Mouse (Mus musculus) midbrain, embryonic 11.5 days (tissue): ENCODE data around the gene Gm17660. TPM values are rescaled to one million over a fixed set of nuclear protein-coding genes. Genes with fewer than 3 reads are reported as not detected.

Experiments
- ATAC-seq: fragments of 200-750 bp; cut with Nextera tagmentation; 2 replicates; pipeline ENCODE4 v1.8.0; 2017; ENCODE audit warnings: moderate TSS enrichment, moderate library complexity; ENCODE audit not compliant: low FRiP score
- DNase-seq: peaks from one replicate; pipeline ENCODE4 v3.0.0; 2015; ENCODE audit warnings: low spot score; ENCODE audit errors: missing footprints
- H3K27ac ChIP-seq: fragments of 300-500 bp; sonication (generic); 2 replicates; pipeline ENCODE4 v1.5.1; 2014; ENCODE audit warnings: low read depth, low read length
- H3K27me3 ChIP-seq: fragments of 300-500 bp; sonication (generic); 2 replicates; pipeline ENCODE4 v1.6.1; 2014; ENCODE audit warnings: mild to moderate bottlenecking, low read length, moderate library complexity, mixed read lengths; ENCODE audit not compliant: control insufficient read depth, insufficient read depth
- H3K36me3 ChIP-seq: fragments of 300-500 bp; sonication (generic); 2 replicates; pipeline ENCODE4 v1.6.1; 2014; ENCODE audit warnings: mild to moderate bottlenecking, low read length, moderate library complexity, mixed read lengths; ENCODE audit not compliant: control insufficient read depth, insufficient read depth
- H3K4me1 ChIP-seq: fragments of 300-500 bp; sonication (generic); 2 replicates; pipeline ENCODE4 v1.6.1; 2014; ENCODE audit warnings: low read length; ENCODE audit not compliant: control insufficient read depth, insufficient read depth
- H3K4me2 ChIP-seq: fragments of 300-500 bp; sonication (generic); 2 replicates; pipeline ENCODE4 v1.6.1; 2014; ENCODE audit warnings: mild to moderate bottlenecking, moderate library complexity
- H3K4me3 ChIP-seq: fragments of 300-500 bp; sonication (generic); 2 replicates; pipeline ENCODE4 v1.5.1; 2014; ENCODE audit warnings: low read depth, low read length
- H3K9ac ChIP-seq: fragments of 300-500 bp; sonication (generic); 2 replicates; pipeline ENCODE4 v1.6.1; 2014; ENCODE audit warnings: low read length
- H3K9me3 ChIP-seq: fragments of 300-500 bp; sonication (generic); 2 replicates; pipeline ENCODE4 v1.6.1; 2016; ENCODE audit warnings: low read length; ENCODE audit not compliant: control insufficient read depth
- WGBS: fragments of 180-500 bp; shearing (Covaris S2); extraction: QIAGEN DNeasy Blood & Tissue Kit; methylation state at CpG from one replicate; pipeline ENCODE4 v1.1.7; 2014; 5-methylcytosine and 5-hydroxymethylcytosine counted together
- polyA plus RNA-seq: library from polyadenylated mRNA; unstranded; fragments of >200 nt; fragmentation: Nextera tagmentation; extraction: Ambion mirVana; gene quantifications from 2 replicates; pipeline ENCODE4 v1.2.1, GENCODE M21; 2014

The Gm17660 gene
- polyA plus RNA-seq, 1 experiment from 2014 or later, result 0.29 TPM

- peaks cover 54% of the 10 kb centered on the region for H3K4me1 ChIP-seq
- ATAC-seq (peak; percentile 88), DNase-seq (peak; percentile 95)
- 8% methylated on average over 9 of the region's 9 CpGs for WGBS
- peak overlapping the region; percentile 82 for H3K27ac ChIP-seq
- H3K27me3 ChIP-seq, result peaks cover 8% of the 10 kb centered on the region
- peak overlapping the region; percentile 36; the same call in 1 of the 2 replicates for H3K9ac ChIP-seq
- no peaks in the 10 kb centered on the region for H3K36me3 ChIP-seq
- H3K4me3 ChIP-seq, result no peak overlapping the region
- H3K4me2 ChIP-seq, result peak overlapping the region; percentile 12
- H3K9me3 ChIP-seq, result no peaks in the 10 kb centered on the region
These were observed 32.9 kb upstream of the Gm17660 start for GRCm38 (mm10) chr5:104110171-104110920.

GRCm38 (mm10) chr5:104109516-104109915 lies 32.1 kb upstream of the Gm17660 start:
- peak; percentile 90 for DNase-seq
- Histone ChIP-seq H3K27ac (peak overlapping the region; percentile 82), H3K36me3 (no peaks in the 10 kb centered on the region), H3K9me3 (no peaks in the 10 kb centered on the region), H3K4me3 (no peak overlapping the region), H3K4me2 (peak overlapping the region; percentile 40), H3K4me1 (peaks cover 54% of the 10 kb centered on the region), H3K27me3 (peaks cover 8% of the 10 kb centered on the region), H3K9ac (peak overlapping the region; percentile 33; the same call in 1 of the 2 replicates)
- no peak for ATAC-seq
- 24% methylated on average over 3 of the region's 3 CpGs for WGBS

- peak; percentile 96 for DNase-seq
- H3K4me2 ChIP-seq, result peak overlapping the region; percentile 40
- peak overlapping the region; percentile 41 for H3K9ac ChIP-seq
- H3K27me3 ChIP-seq, result peaks cover 8% of the 10 kb centered on the region
- no peaks in the 10 kb centered on the region for H3K36me3 ChIP-seq
- no peaks in the 10 kb centered on the region for H3K9me3 ChIP-seq
- ATAC-seq, result peak; percentile 58
- H3K4me1 ChIP-seq, result peaks cover 55% of the 10 kb centered on the region
- H3K27ac ChIP-seq, result peak overlapping the region; percentile 82
- WGBS, result 10% methylated on average over 18 of the region's 18 CpGs
- H3K4me3 ChIP-seq, result peak overlapping the region; percentile 15; the same call in 1 of the 2 replicates
These were observed 31.5 kb upstream of the Gm17660 start for GRCm38 (mm10) chr5:104108879-104109369.

- no peaks in the 10 kb centered on the region for H3K36me3 ChIP-seq
- 50% methylated on average over 11 of the region's 11 CpGs for WGBS
- H3K27me3 ChIP-seq, result peaks cover 6% of the 10 kb centered on the region
- peak overlapping the region; percentile 41 for H3K9ac ChIP-seq
- ATAC-seq (peak; percentile 61), DNase-seq (peak; percentile 90)
- H3K9me3 ChIP-seq, result no peaks in the 10 kb centered on the region
- peaks cover 52% of the 10 kb centered on the region for H3K4me1 ChIP-seq
- no peak overlapping the region for H3K4me3 ChIP-seq
- H3K27ac ChIP-seq, result peak overlapping the region; percentile 82
- H3K4me2 ChIP-seq, result peak overlapping the region; percentile 40
These were observed 30.9 kb upstream of the Gm17660 start for GRCm38 (mm10) chr5:104108127-104108875.

GRCm38 (mm10) chr5:104104111-104104510 lies 26.7 kb upstream of the Gm17660 start:
- no peak overlapping the region for H3K4me2 ChIP-seq
- H3K27me3 ChIP-seq, result peaks cover 6% of the 10 kb centered on the region
- no peaks in the 10 kb centered on the region for H3K9me3 ChIP-seq
- H3K4me1 ChIP-seq, result peaks cover 26% of the 10 kb centered on the region
- ATAC-seq (0 out of 2 replicates have a peak, but pooled peaks have one; percentile 12), DNase-seq (no peak)
- no peak overlapping the region for H3K27ac ChIP-seq
- WGBS, result 48% methylated on average over 2 of the region's 2 CpGs
- H3K4me3 ChIP-seq, result no peak overlapping the region
- H3K9ac ChIP-seq, result no peak overlapping the region
- no peaks in the 10 kb centered on the region for H3K36me3 ChIP-seq

- ATAC-seq, result no peak
- H3K4me3 ChIP-seq, result no peak overlapping the region
- peaks cover 17% of the 10 kb centered on the region for H3K4me1 ChIP-seq
These were observed 25.8 kb upstream of the Gm17660 start for GRCm38 (mm10) chr5:104103171-104103570.

GRCm38 (mm10) chr5:104101678-104102531 lies 24.5 kb upstream of the Gm17660 start:
- H3K9ac ChIP-seq, result 0 out of 2 replicates have a peak overlapping the region, but pooled peaks have one; percentile 24
- 10% methylated on average over 10 of the region's 10 CpGs for WGBS
- ATAC-seq, result peak; percentile 43; the same call in 1 of the 2 replicates
- H3K27ac ChIP-seq, result 0 out of 2 replicates have a peak overlapping the region, but pooled peaks have one; percentile 6
- no peak for DNase-seq
- no peak overlapping the region for H3K4me3 ChIP-seq
- no peaks in the 10 kb centered on the region for H3K36me3 ChIP-seq
- H3K4me1 ChIP-seq, result peaks cover 14% of the 10 kb centered on the region
- no peak overlapping the region for H3K4me2 ChIP-seq
- 0 out of 2 replicates have a peak, but pooled peaks cover under 1% of the 10 kb centered on the region for H3K27me3 ChIP-seq
- no peaks in the 10 kb centered on the region for H3K9me3 ChIP-seq

More at GRCm38 (mm10) chr5:104103171-104103570, 25.8 kb upstream of the Gm17660 start:
- peaks cover 5% of the 10 kb centered on the region for H3K27me3 ChIP-seq
- H3K4me2 ChIP-seq, result no peak overlapping the region
- WGBS, result 80% methylated on average over 4 of the region's 4 CpGs
- H3K9me3 ChIP-seq, result no peaks in the 10 kb centered on the region
- H3K27ac ChIP-seq, result no peak overlapping the region
- peak; percentile 79 for DNase-seq
- H3K36me3 ChIP-seq, result no peaks in the 10 kb centered on the region
- H3K9ac ChIP-seq, result no peak overlapping the region
